Mouse (Mus musculus) limb, embryonic 12.5 days (tissue): ENCODE results near the gene Farp1. TPM values are rescaled to one million over a fixed set of nuclear protein-coding genes. Genes with fewer than 3 reads are reported as not detected.

Experiments used
- ATAC-seq: fragments of 200-750 bp; cut with Nextera tagmentation; 2 replicates; pipeline ENCODE4 v1.8.0; 2017; ENCODE audit warnings: low read depth, moderate TSS enrichment; ENCODE audit not compliant: insufficient number of reproducible peaks, insufficient read depth, low FRiP score, low TSS enrichment
- H3K27ac ChIP-seq: fragments of 300-500 bp; sonication (generic); 2 replicates; pipeline ENCODE4 v1.5.1; 2016; ENCODE audit warnings: mild to moderate bottlenecking, moderate library complexity
- H3K27me3 ChIP-seq: fragments of 300-500 bp; sonication (generic); 2 replicates; pipeline ENCODE4 v1.6.1; 2016; ENCODE audit warnings: mild to moderate bottlenecking, moderate library complexity
- H3K36me3 ChIP-seq: fragments of 300-500 bp; sonication (generic); 2 replicates; pipeline ENCODE4 v1.6.1; 2016; ENCODE audit warnings: mild to moderate bottlenecking, moderate library complexity
- H3K4me1 ChIP-seq: fragments of 300-500 bp; sonication (generic); replicated peaks from 2 replicates; pipeline ENCODE4 v1.6.1; 2016
- H3K4me2 ChIP-seq: fragments of 300-500 bp; sonication (generic); 2 replicates; pipeline ENCODE4 v1.6.1; 2016; ENCODE audit warnings: mild to moderate bottlenecking, moderate library complexity
- H3K4me3 ChIP-seq: fragments of 300-500 bp; sonication (generic); replicated peaks from 2 replicates; pipeline ENCODE4 v1.5.1; 2016; ENCODE audit warnings: mild to moderate bottlenecking
- H3K9ac ChIP-seq: fragments of 300-500 bp; sonication (generic); replicated peaks from 2 replicates; pipeline ENCODE4 v1.6.1; 2016; ENCODE audit warnings: mild to moderate bottlenecking, moderate library complexity
- H3K9me3 ChIP-seq: fragments of 300-500 bp; sonication (generic); 2 replicates; pipeline ENCODE4 v1.6.1; 2016; ENCODE audit warnings: mild to moderate bottlenecking, moderate library complexity
- WGBS: fragments of 180-500 bp; shearing (Covaris S2); methylation state at CpG from one replicate; pipeline ENCODE4 v1.1.7; 2016; 5-methylcytosine and 5-hydroxymethylcytosine counted together
- polyA plus RNA-seq: library from polyadenylated mRNA; unstranded; fragments of >200 nt; fragmentation: Nextera tagmentation; extraction: Ambion mirVana; gene quantifications from 2 replicates; pipeline ENCODE4 v1.2.1, GENCODE M21; 2016

Gene Farp1
- polyA plus RNA-seq = 58.2 and 62.1 TPM in 2 replicates

DNA sequence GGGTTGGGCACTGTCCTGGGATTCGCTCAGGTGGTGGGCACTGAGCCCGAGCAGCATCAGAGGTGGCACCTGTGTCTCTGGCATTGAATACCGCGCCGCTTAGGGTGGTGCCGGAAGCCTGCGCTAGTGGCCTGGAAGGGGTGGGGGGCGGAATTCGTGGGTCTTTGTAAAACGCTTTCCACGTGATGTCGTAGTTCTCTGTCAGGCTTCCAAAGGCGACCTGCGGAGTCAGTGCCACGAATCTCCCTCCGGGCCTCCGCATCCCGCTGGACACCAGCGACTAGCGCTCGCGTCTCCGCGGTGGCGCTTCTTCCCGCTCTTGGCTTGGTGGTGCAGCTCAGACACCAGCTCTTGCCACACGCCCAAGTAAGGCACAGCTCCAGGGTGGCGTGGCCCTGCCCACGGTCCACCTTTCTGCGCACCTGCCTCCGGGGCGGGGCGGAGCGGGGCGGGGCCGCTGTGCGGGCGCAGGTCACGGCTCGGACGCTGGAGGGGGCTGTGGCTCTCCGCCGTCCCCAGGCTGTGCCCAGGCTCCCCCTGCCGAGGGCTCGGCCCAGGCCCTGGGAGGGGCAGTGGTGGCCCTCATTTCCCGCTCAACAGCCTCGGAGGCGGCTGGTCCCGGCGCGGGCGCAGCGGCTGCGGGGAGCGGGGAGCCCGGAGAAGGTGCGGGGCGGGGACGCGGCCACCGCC lies at the start of gene Farp1:
Gene Farp1, plus strand, starts transcription at position 228 of the 690 bp plus-strand sequence.
- Histone ChIP-seq H3K4me3 (peak within 1 kb of the TSS; percentile 96), H3K27ac (peak within 1 kb of the TSS; percentile 95), H3K4me2 (peak within 1 kb of the TSS; percentile 94), H3K27me3 (peaks cover 13% of the 10 kb centered on the region), H3K4me1 (peaks cover 42% of the 10 kb centered on the region), H3K36me3 (no peaks in the 10 kb centered on the region), H3K9me3 (no peaks in the 10 kb centered on the region), H3K9ac (peak within 1 kb of the TSS; percentile 99)
- ATAC-seq = peak; percentile 93
- WGBS = 2% methylated on average over 57 of the region's 61 CpGs

DNA sequence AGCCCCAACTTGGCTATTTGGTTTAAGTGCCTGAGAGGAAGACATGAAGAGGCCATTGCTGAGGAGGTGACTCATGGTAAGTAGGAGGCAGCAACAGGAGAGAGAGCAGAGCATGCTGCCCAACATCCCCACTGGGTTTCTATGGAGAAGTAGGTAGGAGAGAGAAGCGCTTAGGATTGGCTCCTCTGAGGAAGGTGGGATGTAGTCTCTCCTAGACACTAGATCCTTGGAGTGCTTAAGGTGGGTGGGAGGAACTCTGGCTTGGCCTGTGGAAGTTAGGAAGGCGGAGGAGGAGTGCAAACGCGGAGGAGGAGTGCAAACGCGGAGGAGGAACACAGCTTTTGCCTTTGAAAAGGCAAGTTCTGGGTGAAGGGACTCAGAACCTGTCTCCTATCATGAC lies 45.9 kb upstream of the Farp1 start:
- WGBS = 74% methylated on average over 6 of the region's 6 CpGs
- Histone ChIP-seq H3K4me1 (no peaks in the 10 kb centered on the region), H3K4me3 (no peak overlapping the region), H3K9ac (no peak overlapping the region), H3K9me3 (no peaks in the 10 kb centered on the region), H3K4me2 (no peak overlapping the region), H3K27me3 (no peaks in the 10 kb centered on the region), H3K27ac (no peak overlapping the region), H3K36me3 (no peaks in the 10 kb centered on the region)
- no peak for ATAC-seq

DNA sequence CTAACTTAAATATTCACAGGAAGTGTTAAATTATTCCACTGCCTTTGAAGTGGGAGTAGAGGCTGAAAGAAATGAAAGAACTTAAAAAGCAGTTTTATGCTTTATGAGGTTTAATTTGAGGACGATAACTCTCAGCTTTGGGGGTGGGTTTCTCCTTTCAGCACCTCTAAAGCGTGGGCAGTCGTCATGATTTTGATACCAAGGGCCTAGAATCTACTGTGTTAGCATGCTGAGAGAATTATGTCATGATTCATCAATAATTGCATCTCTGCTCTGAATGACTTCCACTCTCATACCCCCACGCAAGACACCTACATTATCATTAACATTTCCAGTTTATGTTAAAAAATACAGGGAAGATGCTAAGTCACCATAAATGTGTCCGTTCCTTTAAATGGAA lies 37.3 kb upstream of the Farp1 start:
- no peak overlapping the region for H3K9ac ChIP-seq
- H3K4me1 ChIP-seq = peaks cover 16% of the 10 kb centered on the region
- no peak overlapping the region for H3K4me2 ChIP-seq
- H3K27me3 ChIP-seq = no peaks in the 10 kb centered on the region
- WGBS = 79% methylated on average over 5 of the region's 5 CpGs
- no peak overlapping the region for H3K27ac ChIP-seq
- no peaks in the 10 kb centered on the region for H3K9me3 ChIP-seq
- ATAC-seq = no peak
- H3K36me3 ChIP-seq = no peaks in the 10 kb centered on the region
- no peak overlapping the region for H3K4me3 ChIP-seq

DNA sequence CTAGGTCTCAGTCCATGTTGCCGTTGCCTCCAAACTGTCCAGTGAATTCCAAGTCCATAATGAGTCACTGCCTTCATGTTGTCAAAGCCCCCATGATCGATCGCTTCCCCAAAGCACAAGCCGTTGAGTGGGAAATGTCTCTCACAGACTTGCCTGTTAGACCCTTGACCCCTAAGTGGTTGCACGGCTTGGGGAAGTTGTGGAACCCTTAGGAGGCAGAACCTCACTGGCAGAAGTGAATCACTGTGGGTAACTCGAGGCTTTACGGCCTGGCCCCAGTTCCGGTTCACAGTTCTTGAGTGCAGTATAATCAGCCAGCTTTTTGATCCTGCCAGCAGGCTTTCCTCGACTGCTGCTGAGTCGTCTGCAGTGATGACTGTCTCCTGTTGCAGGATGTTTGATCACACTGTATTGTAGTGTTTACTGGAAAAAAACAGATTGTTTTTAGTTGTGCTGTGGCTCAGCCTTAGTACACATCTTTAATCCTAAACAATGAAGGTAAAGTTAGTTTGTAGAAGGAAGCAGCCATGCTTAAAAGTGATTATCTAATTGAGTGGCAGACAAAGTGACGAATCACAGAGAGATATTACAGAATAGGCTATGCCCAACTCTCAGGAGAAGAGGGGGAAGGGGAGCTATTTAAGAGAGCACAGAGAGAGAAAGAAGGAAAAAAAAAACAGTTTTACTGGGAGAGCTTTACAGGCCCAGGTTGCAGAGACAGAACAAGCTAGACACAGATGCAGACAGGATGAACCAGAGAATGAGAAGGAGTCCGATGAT lies 34.2 kb upstream of the Farp1 start:
- Histone ChIP-seq H3K4me1 (peaks cover 16% of the 10 kb centered on the region), H3K9me3 (no peaks in the 10 kb centered on the region), H3K9ac (no peak overlapping the region), H3K27ac (peak overlapping the region; percentile 37; the same call in 1 of the 2 replicates), H3K36me3 (no peaks in the 10 kb centered on the region), H3K4me3 (no peak overlapping the region), H3K4me2 (no peak overlapping the region), H3K27me3 (no peaks in the 10 kb centered on the region)
- whole genome bisulfite sequencing = 27% methylated on average over 12 of the region's 12 CpGs
- no peak for ATAC-seq

DNA sequence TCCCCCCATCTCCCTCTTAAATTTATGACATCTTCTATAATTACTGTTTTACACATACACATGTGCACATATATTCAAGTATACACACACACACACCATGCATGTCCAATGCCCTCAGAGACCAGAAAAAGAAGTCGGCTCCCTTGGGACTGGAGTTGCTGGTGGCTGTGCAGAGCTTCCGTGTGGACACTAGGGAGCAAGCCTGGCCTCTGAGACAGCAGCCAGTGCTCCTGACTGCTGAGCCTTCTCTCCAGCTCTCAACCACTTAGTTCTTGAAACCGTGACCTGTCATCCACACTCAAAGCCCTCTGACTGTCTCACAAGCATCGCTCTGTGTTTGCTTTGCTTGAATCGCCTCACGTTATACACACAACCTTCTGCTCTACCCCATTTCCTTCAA lies 29.4 kb upstream of the Farp1 start:
- no peak overlapping the region for H3K4me3 ChIP-seq
- H3K27ac ChIP-seq = no peak overlapping the region
- no peaks in the 10 kb centered on the region for H3K36me3 ChIP-seq
- WGBS = 89% methylated on average over 6 of the region's 6 CpGs
- no peak for ATAC-seq
- no peak overlapping the region for H3K9ac ChIP-seq
- H3K27me3 ChIP-seq = no peaks in the 10 kb centered on the region
- no peak overlapping the region for H3K4me2 ChIP-seq
- no peaks in the 10 kb centered on the region for H3K9me3 ChIP-seq
- H3K4me1 ChIP-seq = peaks cover 12% of the 10 kb centered on the region

DNA sequence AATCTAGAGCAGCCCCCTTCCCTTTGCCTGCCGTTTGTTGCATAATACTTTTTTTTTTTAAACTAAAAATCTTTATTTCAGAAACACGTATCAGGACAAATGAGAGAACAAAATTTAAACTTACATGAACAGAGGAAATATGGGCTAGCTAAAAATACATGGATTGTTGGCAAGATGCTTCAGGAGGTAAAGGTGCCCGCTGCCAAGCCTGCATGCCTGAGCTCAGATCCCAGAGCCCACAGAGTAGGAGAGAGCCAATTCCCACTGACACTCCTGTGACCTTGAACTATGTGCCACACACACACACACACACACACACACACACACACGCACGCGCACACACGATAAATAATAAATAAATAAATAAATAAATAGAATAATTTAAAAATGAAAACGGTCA lies 29.0 kb upstream of the Farp1 start:
- WGBS = 93% methylated on average over 8 of the region's 8 CpGs

DNA sequence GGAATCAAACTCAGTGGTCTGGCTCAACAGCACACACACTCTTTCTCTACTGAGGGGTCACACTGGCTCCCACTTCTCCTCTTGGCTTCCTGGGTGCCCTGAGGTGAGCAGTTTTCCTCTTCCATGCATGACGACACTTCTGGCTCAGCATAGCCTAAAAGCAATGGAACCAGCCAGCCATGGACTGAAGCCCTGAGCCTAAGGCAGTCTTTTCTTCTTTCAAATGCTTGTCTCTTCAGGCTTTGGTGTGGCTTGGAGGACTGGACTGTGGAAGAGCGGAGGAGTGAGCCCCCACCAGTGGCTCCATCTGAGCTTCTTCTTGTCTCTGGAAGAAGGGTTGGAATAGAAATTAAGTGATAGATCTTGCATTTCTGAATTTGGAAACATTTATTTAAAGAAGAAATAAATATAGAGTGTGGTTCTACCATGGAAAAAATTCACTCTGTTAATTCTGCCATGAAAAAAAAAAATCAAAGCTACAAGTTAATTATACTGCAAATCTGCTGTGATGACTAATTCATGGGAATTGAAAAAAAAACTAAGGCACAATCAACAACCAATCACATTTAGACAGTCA lies 19.8 kb upstream of the Farp1 start:
- H3K9ac ChIP-seq = no peak overlapping the region
- H3K4me3 ChIP-seq = no peak overlapping the region
- H3K27ac ChIP-seq = no peak overlapping the region
- H3K4me1 ChIP-seq = no peaks in the 10 kb centered on the region
- no peaks in the 10 kb centered on the region for H3K27me3 ChIP-seq
- WGBS = 89% methylated on average over 2 of the region's 2 CpGs
- no peak overlapping the region for H3K4me2 ChIP-seq
- H3K36me3 ChIP-seq = no peaks in the 10 kb centered on the region
- ATAC-seq = no peak
- peaks cover 8% of the 10 kb centered on the region; the same call in 1 of the 2 replicates for H3K9me3 ChIP-seq

More for the DNA sequence above, 29.0 kb upstream of the Farp1 start:
- Histone ChIP-seq H3K27me3 (no peaks in the 10 kb centered on the region), H3K4me2 (no peak overlapping the region), H3K9ac (no peak overlapping the region), H3K27ac (no peak overlapping the region), H3K4me1 (peaks cover 8% of the 10 kb centered on the region), H3K36me3 (no peaks in the 10 kb centered on the region), H3K9me3 (no peaks in the 10 kb centered on the region), H3K4me3 (no peak overlapping the region)
- no peak for ATAC-seq

DNA sequence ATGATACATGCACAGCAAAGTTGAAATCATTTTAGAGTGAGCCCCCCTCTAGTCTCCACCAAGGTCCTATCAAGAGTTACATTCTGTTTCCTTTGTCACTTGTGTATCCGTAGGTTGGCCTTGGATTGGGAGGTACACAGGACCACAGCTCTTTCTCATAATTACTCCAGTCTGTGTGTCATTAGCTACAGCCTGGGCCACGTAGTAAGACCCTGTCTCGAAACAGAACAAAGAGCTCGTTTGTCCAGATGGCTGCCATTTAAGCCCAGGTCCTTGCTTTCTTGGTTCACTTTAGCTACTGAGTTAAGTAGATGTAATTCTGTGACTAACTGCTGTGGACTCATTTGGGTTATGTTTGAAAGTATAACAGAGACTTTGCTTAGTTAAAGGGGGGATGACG lies 12.6 kb upstream of the Farp1 start:
- H3K9ac ChIP-seq = no peak overlapping the region
- no peaks in the 10 kb centered on the region for H3K27me3 ChIP-seq
- peak overlapping the region; percentile 41; the same call in 1 of the 2 replicates for H3K27ac ChIP-seq
- peaks cover 8% of the 10 kb centered on the region; the same call in 1 of the 2 replicates for H3K9me3 ChIP-seq
- H3K4me1 ChIP-seq = no peaks in the 10 kb centered on the region
- H3K4me3 ChIP-seq = no peak overlapping the region
- WGBS = 27% methylated on average over 5 of the region's 5 CpGs
- H3K36me3 ChIP-seq = no peaks in the 10 kb centered on the region
- no peak overlapping the region for H3K4me2 ChIP-seq
- no peak for ATAC-seq

DNA sequence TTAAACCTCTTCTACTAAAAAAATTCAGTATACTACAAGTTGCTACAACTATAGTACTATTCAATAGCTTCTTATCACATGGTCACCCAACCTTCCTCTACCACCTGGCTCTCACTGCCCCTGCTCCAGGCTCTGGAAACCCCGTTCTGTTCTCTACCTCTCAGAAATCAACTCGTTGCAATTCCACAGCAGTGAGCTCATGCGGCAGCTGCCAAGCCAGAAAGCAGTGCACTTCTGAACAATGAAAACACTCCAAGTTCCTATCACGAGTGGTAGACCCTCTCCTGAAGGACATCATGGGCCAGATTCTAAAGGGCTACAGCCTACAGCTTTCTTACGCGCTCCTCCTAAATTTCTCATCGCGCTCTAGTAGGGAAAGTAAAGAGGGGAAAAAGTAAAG lies 9.6 kb upstream of the Farp1 start:
- 76% methylated on average over 8 of the region's 8 CpGs for WGBS
- Histone ChIP-seq H3K4me3 (no peak overlapping the region), H3K27me3 (no peaks in the 10 kb centered on the region), H3K4me1 (no peaks in the 10 kb centered on the region), H3K4me2 (no peak overlapping the region), H3K36me3 (no peaks in the 10 kb centered on the region), H3K9me3 (no peaks in the 10 kb centered on the region), H3K9ac (no peak overlapping the region), H3K27ac (no peak overlapping the region)
- ATAC-seq = no peak

DNA sequence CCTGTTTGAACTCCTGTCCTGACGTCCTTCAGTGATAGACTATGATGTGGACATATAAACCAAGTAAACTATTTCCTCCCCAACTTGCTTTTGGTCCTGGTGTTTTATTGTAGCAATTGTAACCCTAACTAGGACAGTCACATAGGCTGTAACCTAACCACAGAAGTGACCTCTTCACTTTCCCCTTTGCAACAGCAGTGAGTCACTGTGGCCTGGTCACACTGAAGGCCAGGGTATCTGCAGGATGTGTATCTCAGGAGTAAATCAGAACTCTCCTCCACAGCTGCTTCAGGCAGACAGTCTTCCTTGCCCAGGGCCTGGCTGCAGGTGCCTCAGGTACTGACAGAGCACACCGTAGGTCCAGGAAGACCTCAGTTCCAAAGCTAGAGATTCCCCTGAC lies 3.6 kb upstream of the Farp1 start:
- H3K9ac ChIP-seq = no peak overlapping the region
- H3K27ac ChIP-seq = no peak overlapping the region
- 73% methylated on average over 2 of the region's 2 CpGs for WGBS
- peaks cover 13% of the 10 kb centered on the region for H3K27me3 ChIP-seq
- H3K4me3 ChIP-seq = no peak overlapping the region
- peaks cover 11% of the 10 kb centered on the region for H3K4me1 ChIP-seq
- H3K9me3 ChIP-seq = no peaks in the 10 kb centered on the region
- H3K36me3 ChIP-seq = no peaks in the 10 kb centered on the region
- no peak overlapping the region for H3K4me2 ChIP-seq
- ATAC-seq = no peak

DNA sequence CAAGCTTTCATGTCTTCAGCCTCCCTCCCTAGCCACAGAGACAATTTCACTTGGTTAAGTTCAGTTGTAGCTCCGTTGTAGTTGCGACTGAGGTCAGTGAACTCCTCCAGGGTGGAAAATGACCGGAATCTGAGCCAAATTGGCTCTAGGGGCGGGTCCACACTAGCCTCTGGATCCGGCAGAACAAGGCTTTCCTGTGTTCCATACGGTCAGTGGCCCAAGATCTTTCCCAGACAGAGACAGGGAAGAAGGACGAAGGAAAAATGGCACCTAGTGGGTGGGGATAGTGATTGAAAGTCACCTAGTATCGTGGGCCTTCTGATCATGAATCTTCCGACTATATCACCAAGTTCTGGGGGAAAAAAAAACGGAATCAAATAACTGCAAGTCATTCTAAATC lies 475 bp upstream of the Farp1 start:
- H3K27ac ChIP-seq = no peak overlapping the region
- no peaks in the 10 kb centered on the region for H3K36me3 ChIP-seq
- H3K27me3 ChIP-seq = peaks cover 13% of the 10 kb centered on the region
- no peak overlapping the region for H3K9ac ChIP-seq
- WGBS = 15% methylated on average over 10 of the region's 10 CpGs
- H3K9me3 ChIP-seq = no peaks in the 10 kb centered on the region
- no peak for ATAC-seq
- peak overlapping the region; percentile 94 for H3K4me2 ChIP-seq
- peak overlapping the region; percentile 96 for H3K4me3 ChIP-seq
- peaks cover 37% of the 10 kb centered on the region for H3K4me1 ChIP-seq
